Mouse (Mus musculus) midbrain, embryonic 16.5 days (tissue): ENCODE data around the gene Plekhj1. TPM values are rescaled to one million over a fixed set of nuclear protein-coding genes. Genes with fewer than 3 reads are reported as not detected.
A peak's percentile ranks its signal among the peaks of the same experiment; 100 is the strongest.

Experiments used
- ATAC-seq: fragments of 200-750 bp; cut with Nextera tagmentation; 2 replicates; pipeline ENCODE4 v1.8.0; 2017; ENCODE audit warnings: moderate TSS enrichment
- H3K27ac ChIP-seq: fragments of 300-500 bp; sonication (generic); 2 replicates; pipeline ENCODE4 v1.5.1; 2014; ENCODE audit warnings: mild to moderate bottlenecking, low read length, mixed read lengths
- H3K27me3 ChIP-seq: fragments of 300-500 bp; sonication (generic); 2 replicates; pipeline ENCODE4 v1.6.1; 2014; ENCODE audit warnings: low read depth, low read length, mixed read lengths; ENCODE audit not compliant: control insufficient read depth, insufficient read depth
- H3K36me3 ChIP-seq: fragments of 300-500 bp; sonication (generic); 2 replicates; pipeline ENCODE4 v1.6.1; 2014; ENCODE audit warnings: mild to moderate bottlenecking, low read length, moderate library complexity, mixed read lengths; ENCODE audit not compliant: control insufficient read depth, insufficient read depth
- H3K4me1 ChIP-seq: fragments of 300-500 bp; sonication (generic); 2 replicates; pipeline ENCODE4 v1.6.1; 2014; ENCODE audit warnings: mild to moderate bottlenecking, low read length, mixed read lengths; ENCODE audit not compliant: control insufficient read depth, insufficient read depth
- H3K4me2 ChIP-seq: fragments of 300-500 bp; sonication (generic); 2 replicates; pipeline ENCODE4 v1.6.1; 2014; ENCODE audit warnings: mild to moderate bottlenecking, low read length, mixed read lengths
- H3K4me3 ChIP-seq: fragments of 300-500 bp; sonication (generic); 2 replicates; pipeline ENCODE4 v1.5.1; 2014; ENCODE audit warnings: low read depth, mild to moderate bottlenecking, low read length, moderate library complexity, mixed read lengths
- H3K9ac ChIP-seq: fragments of 300-500 bp; sonication (generic); 2 replicates; pipeline ENCODE4 v1.6.1; 2014; ENCODE audit warnings: low read depth, low read length, mixed read lengths
- H3K9me3 ChIP-seq: fragments of 300-500 bp; sonication (generic); replicated peaks from 2 replicates; pipeline ENCODE4 v1.6.1; 2014; ENCODE audit warnings: mild to moderate bottlenecking, low read length, mixed read lengths; ENCODE audit not compliant: control insufficient read depth, poor library complexity, severe bottlenecking
- WGBS: fragments of 180-500 bp; shearing (Covaris S2); extraction: QIAGEN DNeasy Blood & Tissue Kit; methylation state at CpG from one replicate; pipeline ENCODE4 v1.1.7; 2014; 5-methylcytosine and 5-hydroxymethylcytosine counted together
- polyA plus RNA-seq: library from polyadenylated mRNA; unstranded; fragments of >200 nt; fragmentation: Nextera tagmentation; extraction: Ambion mirVana; gene quantifications from 2 replicates; pipeline ENCODE4 v1.2.1, GENCODE M21; 2015

Plekhj1 gene
- polyA plus RNA-seq, 1 experiment from 2014 or later: 121 TPM

DNA sequence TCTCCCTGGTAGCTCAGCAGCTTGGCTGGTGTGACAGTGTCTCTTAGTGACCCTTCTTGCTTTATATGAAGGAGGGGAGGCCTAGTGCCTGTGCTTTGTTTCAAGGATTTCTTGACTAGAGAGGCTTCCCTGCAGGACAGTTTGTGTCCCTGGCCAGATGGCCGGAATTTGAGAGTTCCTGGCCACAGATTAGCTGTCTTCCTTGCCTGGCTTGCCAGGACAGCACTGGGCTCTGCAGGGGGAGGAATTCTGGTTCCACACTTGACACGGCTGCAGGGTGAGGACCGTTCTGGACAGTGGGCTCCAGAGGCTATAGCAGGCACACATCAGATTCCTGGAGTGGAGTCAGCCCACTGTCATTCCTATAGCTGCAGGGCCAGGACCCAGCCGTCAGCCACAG lies 22.7 kb downstream of the Plekhj1 start:
- H3K27me3 ChIP-seq: no peaks in the 10 kb centered on the region
- H3K4me3 ChIP-seq: no peak overlapping the region
- no peaks in the 10 kb centered on the region for H3K4me1 ChIP-seq
- H3K27ac ChIP-seq: no peak overlapping the region
- H3K36me3 ChIP-seq: peaks cover 48% of the 10 kb centered on the region
- WGBS: 94% methylated on average over 4 of the region's 4 CpGs
- no peak for ATAC-seq
- H3K9me3 ChIP-seq: no peaks in the 10 kb centered on the region
- no peak overlapping the region for H3K4me2 ChIP-seq
- no peak overlapping the region for H3K9ac ChIP-seq

DNA sequence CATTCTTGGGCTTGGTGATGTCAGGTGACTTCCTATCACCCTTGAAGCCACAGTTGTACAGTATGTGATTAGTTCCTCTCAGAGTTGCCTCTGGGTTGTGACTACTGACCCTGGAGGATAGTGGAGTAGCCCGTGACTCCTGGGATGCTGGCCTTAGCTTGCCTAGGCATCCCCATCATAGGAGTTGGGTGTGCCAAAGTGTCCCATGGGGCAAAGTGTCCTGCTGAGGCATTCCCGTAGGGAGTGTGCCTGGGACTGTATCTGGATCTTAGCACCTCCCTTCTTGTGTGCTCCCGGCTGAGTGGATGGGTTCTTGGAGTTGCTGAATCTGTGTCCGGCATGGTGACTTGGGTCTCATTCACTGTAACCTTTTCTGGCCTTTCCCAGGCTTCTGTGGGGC lies 23.4 kb downstream of the Plekhj1 start:
- no peak overlapping the region for H3K9ac ChIP-seq
- no peaks in the 10 kb centered on the region for H3K9me3 ChIP-seq
- 95% methylated on average over 4 of the region's 4 CpGs for WGBS
- peaks cover 45% of the 10 kb centered on the region for H3K36me3 ChIP-seq
- 0 out of 2 replicates have a peak, but pooled peaks have one; percentile 17 for ATAC-seq
- H3K27ac ChIP-seq: no peak overlapping the region
- no peaks in the 10 kb centered on the region for H3K4me1 ChIP-seq
- no peak overlapping the region for H3K4me3 ChIP-seq
- H3K27me3 ChIP-seq: no peaks in the 10 kb centered on the region
- H3K4me2 ChIP-seq: no peak overlapping the region

DNA sequence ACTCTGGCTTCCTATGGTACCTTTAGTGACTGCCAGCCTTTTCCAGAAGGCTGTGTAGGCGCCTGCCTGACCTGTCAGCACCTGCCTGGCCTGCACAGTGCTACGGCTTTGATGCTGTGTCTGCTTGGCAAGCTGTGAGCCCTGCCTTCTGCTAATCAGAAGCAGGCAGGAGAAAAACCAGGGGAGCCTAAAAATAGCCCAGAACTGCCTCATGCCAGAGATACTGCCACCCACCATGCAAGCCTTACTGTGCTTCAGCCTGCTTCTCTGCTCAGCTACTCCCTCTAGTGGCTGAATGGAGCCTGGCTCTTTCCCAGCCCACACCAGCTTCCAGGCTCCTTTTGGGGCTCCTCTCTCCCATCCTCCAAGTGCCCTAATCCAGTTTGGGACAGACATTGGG lies 23.9 kb downstream of the Plekhj1 start:
- no peak overlapping the region for H3K9ac ChIP-seq
- H3K27ac ChIP-seq: no peak overlapping the region; the same call in 1 of the 2 replicates

DNA sequence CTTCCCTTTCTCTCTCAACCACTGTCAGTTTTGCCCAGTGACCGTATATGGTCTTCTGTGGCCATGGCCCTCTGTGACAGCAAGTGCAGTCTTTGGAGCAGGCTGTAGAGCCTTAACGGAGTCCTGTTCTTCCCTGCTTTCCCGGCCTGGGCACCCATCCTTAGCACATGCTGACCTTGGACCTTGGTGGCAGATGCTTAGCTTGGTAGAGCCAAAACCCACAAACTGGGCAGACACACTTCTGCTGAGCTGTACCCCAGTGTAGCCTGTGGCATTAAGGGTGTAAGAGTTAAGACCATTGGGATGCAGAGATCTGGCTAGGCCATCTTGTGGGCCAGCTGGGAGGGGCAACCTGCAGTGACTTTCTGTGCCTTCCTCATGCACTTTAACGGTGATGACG lies 24.6 kb downstream of the Plekhj1 start:
- H3K36me3 ChIP-seq: peaks cover 50% of the 10 kb centered on the region
- no peak overlapping the region for H3K4me2 ChIP-seq
- no peak for ATAC-seq
- no peaks in the 10 kb centered on the region for H3K4me1 ChIP-seq
- no peaks in the 10 kb centered on the region for H3K27me3 ChIP-seq
- no peak overlapping the region for H3K4me3 ChIP-seq
- H3K9me3 ChIP-seq: no peaks in the 10 kb centered on the region
- WGBS: 95% methylated on average over 5 of the region's 5 CpGs
- H3K9ac ChIP-seq: no peak overlapping the region
- H3K27ac ChIP-seq: no peak overlapping the region

More for the DNA sequence above, 23.9 kb downstream of the Plekhj1 start:
- peak; percentile 68 for ATAC-seq
- WGBS: 64% methylated on average over 2 of the region's 2 CpGs
- no peaks in the 10 kb centered on the region for H3K27me3 ChIP-seq
- no peaks in the 10 kb centered on the region for H3K4me1 ChIP-seq
- peaks cover 48% of the 10 kb centered on the region for H3K36me3 ChIP-seq
- H3K4me3 ChIP-seq: no peak overlapping the region
- no peaks in the 10 kb centered on the region for H3K9me3 ChIP-seq
- H3K4me2 ChIP-seq: no peak overlapping the region

DNA sequence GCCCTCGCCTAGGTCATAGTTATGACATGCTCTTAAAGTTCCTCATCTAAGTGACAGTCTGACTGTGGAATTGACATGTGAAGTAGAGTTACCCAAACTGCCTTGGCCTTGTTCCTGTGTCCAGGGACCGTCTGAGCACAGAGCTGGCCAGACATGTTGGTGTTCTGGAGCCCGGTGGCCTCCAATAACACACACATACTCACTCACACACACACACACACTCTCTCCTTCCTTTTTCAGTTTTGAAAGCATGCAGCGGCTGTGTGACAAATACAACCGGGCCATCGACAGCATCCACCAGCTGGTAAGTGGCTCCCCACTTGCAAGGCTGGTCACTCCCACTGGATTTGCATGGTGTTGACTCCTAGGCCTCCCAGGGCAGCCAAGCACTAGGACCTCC lies 30.1 kb downstream of the Plekhj1 start:
- Histone ChIP-seq H3K9me3 (no peaks in the 10 kb centered on the region), H3K9ac (no peak overlapping the region), H3K27me3 (no peaks in the 10 kb centered on the region), H3K4me3 (no peak overlapping the region), H3K4me2 (no peak overlapping the region), H3K27ac (no peak overlapping the region), H3K36me3 (peaks cover 39% of the 10 kb centered on the region), H3K4me1 (no peaks in the 10 kb centered on the region)
- WGBS: 90% methylated on average over 6 of the region's 6 CpGs
- ATAC-seq: no peak

DNA sequence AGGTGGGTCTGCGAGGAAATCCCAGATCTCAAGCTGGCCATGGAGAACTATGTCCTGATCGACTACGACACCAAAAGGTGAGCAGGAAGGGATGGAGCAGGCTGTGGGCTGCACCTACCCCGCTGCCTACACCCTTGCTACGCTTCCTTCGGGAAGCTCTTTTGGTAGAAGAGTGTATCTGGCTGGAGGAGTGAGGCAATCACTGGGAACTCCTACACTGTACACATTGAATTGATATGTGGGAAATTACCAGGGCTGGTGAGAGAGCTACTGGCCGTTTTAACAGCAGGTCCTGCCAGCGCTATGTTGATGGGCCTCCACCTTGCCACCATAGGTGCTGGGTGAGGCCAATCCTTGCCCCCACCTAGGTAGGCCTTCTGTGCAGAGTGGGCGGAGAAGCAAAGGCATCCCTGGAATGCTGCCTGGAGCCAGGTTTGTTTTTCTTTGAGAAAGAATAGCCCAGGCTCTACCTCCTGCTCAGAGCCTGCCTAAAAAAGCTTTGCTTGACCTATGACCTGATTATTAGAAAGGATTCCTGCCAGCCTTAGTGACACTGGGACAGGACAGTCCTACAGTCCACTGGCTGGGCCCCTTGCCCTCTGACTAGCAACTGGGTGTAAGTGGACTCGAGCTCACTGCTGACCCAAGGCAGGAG lies 32.1 kb downstream of the Plekhj1 start:
- Histone ChIP-seq H3K4me2 (no peak overlapping the region), H3K9me3 (no peaks in the 10 kb centered on the region), H3K27ac (no peak overlapping the region), H3K4me3 (no peak overlapping the region), H3K36me3 (peaks cover 27% of the 10 kb centered on the region), H3K27me3 (no peaks in the 10 kb centered on the region), H3K9ac (no peak overlapping the region), H3K4me1 (no peaks in the 10 kb centered on the region; the same call in 1 of the 2 replicates)
- no peak for ATAC-seq
- 84% methylated on average over 10 of the region's 10 CpGs for WGBS

DNA sequence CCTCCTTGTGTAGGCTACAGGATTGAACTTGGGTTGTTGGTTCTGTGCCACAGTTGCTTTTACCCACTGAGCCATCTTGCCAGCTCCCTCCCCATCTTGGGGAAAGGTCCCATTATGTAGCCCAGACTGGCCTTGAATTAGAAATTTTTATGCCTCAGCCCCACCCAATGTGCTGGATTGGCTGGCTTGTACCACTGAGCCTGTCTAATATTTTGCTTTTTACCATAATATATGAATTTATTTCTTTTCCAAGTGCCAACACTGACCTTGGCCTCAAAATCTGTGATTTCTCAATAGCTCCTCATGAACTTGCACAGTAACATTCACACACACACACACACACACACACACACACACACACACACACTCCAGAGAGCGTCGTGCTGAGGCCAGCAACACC lies 32.7 kb downstream of the Plekhj1 start:
- Histone ChIP-seq H3K9me3 (no peaks in the 10 kb centered on the region), H3K4me2 (no peak overlapping the region), H3K27me3 (no peaks in the 10 kb centered on the region), H3K4me3 (no peak overlapping the region), H3K9ac (no peak overlapping the region), H3K27ac (no peak overlapping the region), H3K36me3 (peaks cover 22% of the 10 kb centered on the region), H3K4me1 (no peaks in the 10 kb centered on the region; the same call in none of the 2 replicates)
- 82% methylated on average over 2 of the region's 2 CpGs for WGBS
- no peak for ATAC-seq

DNA sequence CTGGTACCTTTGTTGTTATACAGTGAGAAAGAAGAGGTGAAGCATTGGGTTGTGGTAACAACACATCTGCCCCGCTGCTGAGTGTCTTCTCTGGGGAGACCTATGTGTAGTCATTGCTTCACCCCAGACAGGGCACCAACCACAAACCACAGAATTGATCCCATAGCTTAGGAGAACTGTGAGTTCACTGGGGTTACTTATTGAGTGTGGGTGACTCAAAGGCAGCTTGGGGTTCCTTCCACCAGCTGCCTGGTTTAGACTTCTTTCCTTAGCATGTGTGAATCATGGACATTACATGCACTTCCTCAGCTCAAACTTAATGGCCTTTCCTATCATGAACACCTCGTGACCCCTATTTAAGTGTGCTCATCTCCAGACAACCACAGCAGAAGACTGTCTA lies 34.9 kb downstream of the Plekhj1 start:
- H3K4me2 ChIP-seq: no peak overlapping the region
- no peak overlapping the region for H3K4me3 ChIP-seq
- no peak overlapping the region for H3K27ac ChIP-seq
- H3K27me3 ChIP-seq: no peaks in the 10 kb centered on the region
- no peaks in the 10 kb centered on the region; the same call in none of the 2 replicates for H3K4me1 ChIP-seq
- WGBS: 98% methylated on average over 2 of the region's 2 CpGs
- H3K9ac ChIP-seq: no peak overlapping the region
- ATAC-seq: no peak
- H3K36me3 ChIP-seq: peaks cover 11% of the 10 kb centered on the region; the same call in 1 of the 2 replicates
- H3K9me3 ChIP-seq: no peaks in the 10 kb centered on the region

DNA sequence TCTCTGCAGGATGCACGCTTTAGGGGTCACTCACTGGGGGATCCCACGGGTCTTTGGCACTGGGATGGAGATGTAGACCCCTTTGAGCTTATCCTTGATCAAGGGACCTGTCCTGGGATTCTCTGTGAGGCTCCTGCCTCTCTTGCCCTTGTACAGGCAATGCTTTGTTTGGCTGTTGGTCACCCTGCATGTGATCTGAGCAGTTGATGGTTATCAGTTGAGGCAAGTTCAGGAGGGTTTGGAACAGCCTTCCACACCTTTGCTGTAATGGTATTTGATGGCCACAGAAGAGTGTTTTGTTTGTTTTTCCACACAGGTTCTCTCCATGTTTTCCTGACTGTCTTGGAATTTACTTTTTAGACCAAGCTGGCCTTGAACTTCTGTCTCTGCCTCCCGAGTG lies 36.6 kb downstream of the Plekhj1 start:
- Histone ChIP-seq H3K27ac (no peak overlapping the region), H3K4me1 (peaks cover 14% of the 10 kb centered on the region), H3K36me3 (peaks cover 8% of the 10 kb centered on the region; the same call in 1 of the 2 replicates), H3K4me2 (no peak overlapping the region), H3K4me3 (no peak overlapping the region), H3K9me3 (no peaks in the 10 kb centered on the region), H3K9ac (no peak overlapping the region), H3K27me3 (no peaks in the 10 kb centered on the region)
- WGBS: 51% methylated on average over 3 of the region's 3 CpGs
- ATAC-seq: no peak
